Comparison of ENCODE assay signal across 10 mouse cellular contexts in genomic region chr15:97812875-97813274, GRCm38 (mm10). TPM values are rescaled to one million over a fixed set of nuclear protein-coding genes. Genes with fewer than 3 reads are reported as not detected.
A peak's percentile ranks its signal among the peaks of the same experiment; 100 is the strongest.
DNase-seq lines count a peak whose midpoint lies in the region; ATAC-seq lines count a peak whose summit lies in the region.
"Had no signal": no experiment of that assay in that cellular context is flagged by ENCODE, and none has a peak within 500 bp of the region (broad histone marks: within the 10 kb centered on the region; RNA-seq: fewer than 3 reads in every experiment).

No protein-coding gene starts in this region.

- 68% methylated on average over 7 of the region's 7 CpGs for WGBS in heart, embryonic 11.5 days (ENCODE audit: insufficient replicate concordance)
- 78% methylated on average over 7 of the region's 7 CpGs for WGBS in heart, embryonic 10.5 days
- WGBS in lung, embryonic 15.5 days: 59% methylated on average over 7 of the region's 7 CpGs
- WGBS in forebrain, embryonic 16.5 days: 51% methylated on average over 7 of the region's 7 CpGs
- 53% methylated on average over 7 of the region's 7 CpGs for WGBS in neural tube, embryonic 13.5 days

- no peak overlapping the region for H3K4me2 ChIP-seq in heart, embryonic 11.5 days
- H3K4me2 ChIP-seq in lung, embryonic 15.5 days: no peak overlapping the region
- H3K4me2 ChIP-seq in forebrain, embryonic 16.5 days (ENCODE audit: low read length): no peak overlapping the region; the same call in 1 of the 2 replicates
- H3K4me2 ChIP-seq in neural tube, embryonic 13.5 days: no peak overlapping the region

- peaks cover 25% of the 10 kb centered on the region for H3K4me1 ChIP-seq in heart, embryonic 11.5 days (ENCODE audit: control insufficient read depth, insufficient read depth, low read length)
- peaks cover 44% of the 10 kb centered on the region for H3K4me1 ChIP-seq in heart, embryonic 10.5 days
- H3K4me1 ChIP-seq in lung, embryonic 15.5 days: peaks cover 30% of the 10 kb centered on the region
- H3K4me1 ChIP-seq in forebrain, embryonic 16.5 days (replicated peaks; ENCODE audit: control insufficient read depth, insufficient read depth, low read length): peaks cover 24% of the 10 kb centered on the region
- peaks cover 47% of the 10 kb centered on the region for H3K4me1 ChIP-seq in neural tube, embryonic 13.5 days (replicated peaks)

- H3K4me3 ChIP-seq in heart, embryonic 11.5 days (ENCODE audit: low read depth, low read length): no peak overlapping the region
- H3K4me3 ChIP-seq in heart, embryonic 10.5 days: no peak overlapping the region
- H3K4me3 ChIP-seq in lung, embryonic 15.5 days: no peak overlapping the region
- H3K4me3 ChIP-seq in forebrain, embryonic 16.5 days (replicated peaks; ENCODE audit: low read length): no peak overlapping the region
- no peak overlapping the region for H3K4me3 ChIP-seq in neural tube, embryonic 13.5 days

- no peak for DNase-seq in heart, embryonic 10.5 days (ENCODE audit: low spot score)
- DNase-seq in lung, postnatal 4 days: no peak
- DNase-seq in testis, postnatal 10 days (ENCODE audit: low spot score): no peak
- no peak for DNase-seq in gastrocnemius, postnatal 4 days (ENCODE audit: low spot score in 2 of 2)
- DNase-seq: thymus, adult 2 months had no signal

- no peak overlapping the region for H3K27ac ChIP-seq in heart, embryonic 11.5 days (ENCODE audit: low read depth, low read length)
- no peak overlapping the region for H3K27ac ChIP-seq in heart, embryonic 10.5 days
- H3K27ac ChIP-seq in lung, embryonic 15.5 days: peak overlapping the region; percentile 45
- peak overlapping the region; percentile 60 for H3K27ac ChIP-seq in forebrain, embryonic 16.5 days (ENCODE audit: low read length)
- peak overlapping the region; percentile 75 for H3K27ac ChIP-seq in neural tube, embryonic 13.5 days (replicated peaks)

- peaks cover 8% of the 10 kb centered on the region for H3K36me3 ChIP-seq in heart, embryonic 11.5 days (ENCODE audit: control insufficient read depth, insufficient read depth, low read length)
- peaks cover 60% of the 10 kb centered on the region for H3K36me3 ChIP-seq in heart, embryonic 10.5 days
- H3K36me3 ChIP-seq in lung, embryonic 15.5 days: peaks cover 39% of the 10 kb centered on the region
- no peaks in the 10 kb centered on the region for H3K36me3 ChIP-seq in forebrain, embryonic 16.5 days (ENCODE audit: control insufficient read depth, insufficient read depth)
- H3K36me3 ChIP-seq in neural tube, embryonic 13.5 days: peaks cover 28% of the 10 kb centered on the region

- H3K27me3 ChIP-seq in heart, embryonic 11.5 days (ENCODE audit: control insufficient read depth, insufficient read depth, low read length): no peaks in the 10 kb centered on the region
- peaks cover 11% of the 10 kb centered on the region; the same call in 1 of the 2 replicates for H3K27me3 ChIP-seq in heart, embryonic 10.5 days (ENCODE audit: insufficient read depth, poor library complexity, severe bottlenecking)
- no peaks in the 10 kb centered on the region for H3K27me3 ChIP-seq in lung, embryonic 15.5 days
- H3K27me3 ChIP-seq in forebrain, embryonic 16.5 days (replicated peaks; ENCODE audit: control insufficient read depth, insufficient read depth, low read length): no peaks in the 10 kb centered on the region
- H3K27me3 ChIP-seq in neural tube, embryonic 13.5 days: no peaks in the 10 kb centered on the region
- H3K27me3 ChIP-seq: Patski had no signal

- no peaks in the 10 kb centered on the region for H3K9me3 ChIP-seq in heart, embryonic 11.5 days (replicated peaks; ENCODE audit: control insufficient read depth, low read length)
- no peaks in the 10 kb centered on the region for H3K9me3 ChIP-seq in heart, embryonic 10.5 days
- H3K9me3 ChIP-seq in lung, embryonic 15.5 days: no peaks in the 10 kb centered on the region
- no peaks in the 10 kb centered on the region for H3K9me3 ChIP-seq in forebrain, embryonic 16.5 days (ENCODE audit: control insufficient read depth, low read length)
- H3K9me3 ChIP-seq in neural tube, embryonic 13.5 days: no peaks in the 10 kb centered on the region

- ATAC-seq in heart, embryonic 11.5 days (replicated peaks; ENCODE audit: insufficient number of reproducible peaks, low FRiP score, low TSS enrichment): no peak
- no peak for ATAC-seq in lung, embryonic 15.5 days (ENCODE audit: borderline replicate concordance, extremely low read depth, low FRiP score, low TSS enrichment)
- no peak for ATAC-seq in forebrain, embryonic 16.5 days
- no peak for ATAC-seq in neural tube, embryonic 13.5 days (ENCODE audit: low read depth)

- H3K9ac ChIP-seq in heart, embryonic 11.5 days (ENCODE audit: low read depth, low read length): peak overlapping the region; percentile 49; the same call in 1 of the 2 replicates
- H3K9ac ChIP-seq in lung, embryonic 15.5 days: no peak overlapping the region
- H3K9ac ChIP-seq in forebrain, embryonic 16.5 days (replicated peaks; ENCODE audit: low read depth, low read length): no peak overlapping the region
- peak overlapping the region; percentile 19; the same call in 1 of the 2 replicates for H3K9ac ChIP-seq in neural tube, embryonic 13.5 days

RNA-seq across cellular contexts. Expression of gene Hdac7, which starts 31.4 kb away (rescaled TPM):
- polyA plus RNA-seq in heart, embryonic 11.5 days (2014; fragmentation: Nextera tagmentation; extraction: Ambion mirVana): 24.6 and 25.0 TPM in 2 replicates
- polyA plus RNA-seq in heart, embryonic 10.5 days (2016; fragmentation: Nextera tagmentation; extraction: Ambion mirVana): 23.4 and 26.7 TPM in 2 replicates
- polyA plus RNA-seq in lung, embryonic 15.5 days (2015; fragmentation: Nextera tagmentation; extraction: Ambion mirVana): 40.6 and 44.7 TPM in 2 replicates
- polyA plus RNA-seq in forebrain, embryonic 16.5 days (2015; fragmentation: Nextera tagmentation; extraction: Ambion mirVana): 21.7 and 31.1 TPM in 2 replicates
- 24.9 and 26.1 TPM in 2 replicates for polyA plus RNA-seq in neural tube, embryonic 13.5 days (2015; fragmentation: Nextera tagmentation; extraction: Ambion mirVana)
- 10 to 100 TPM; 53.6 to 57.9 TPM for total RNA-seq in gastrocnemius, postnatal 4 days (2021)

RNA-seq across cellular contexts. Expression of gene Slc48a1, which starts 34.6 kb away (rescaled TPM):
- 45.1 and 51.1 TPM in 2 replicates for polyA plus RNA-seq in heart, embryonic 11.5 days (2014; fragmentation: Nextera tagmentation; extraction: Ambion mirVana)
- polyA plus RNA-seq in heart, embryonic 10.5 days (2016; fragmentation: Nextera tagmentation; extraction: Ambion mirVana): 32.1 and 41.1 TPM in 2 replicates
- polyA plus RNA-seq in lung, embryonic 15.5 days (2015; fragmentation: Nextera tagmentation; extraction: Ambion mirVana): 38.7 and 42.2 TPM in 2 replicates
- 72.9 and 78.2 TPM in 2 replicates for polyA plus RNA-seq in forebrain, embryonic 16.5 days (2015; fragmentation: Nextera tagmentation; extraction: Ambion mirVana)
- polyA plus RNA-seq in neural tube, embryonic 13.5 days (2015; fragmentation: Nextera tagmentation; extraction: Ambion mirVana): 54.5 and 66.0 TPM in 2 replicates
- total RNA-seq in gastrocnemius, postnatal 4 days (2021): 10 to 100 TPM; 32.6 to 35.4 TPM

RNA-seq across cellular contexts. Expression of gene Rapgef3, which starts 45.1 kb away (rescaled TPM):
- 8.3 and 8.5 TPM in 2 replicates for polyA plus RNA-seq in heart, embryonic 11.5 days (2014; fragmentation: Nextera tagmentation; extraction: Ambion mirVana)
- polyA plus RNA-seq in heart, embryonic 10.5 days (2016; fragmentation: Nextera tagmentation; extraction: Ambion mirVana): 10.2 and 13.4 TPM in 2 replicates
- polyA plus RNA-seq in lung, embryonic 15.5 days (2015; fragmentation: Nextera tagmentation; extraction: Ambion mirVana): 21.1 and 23.4 TPM in 2 replicates
- polyA plus RNA-seq in forebrain, embryonic 16.5 days (2015; fragmentation: Nextera tagmentation; extraction: Ambion mirVana): 8.9 and 13.3 TPM in 2 replicates
- polyA plus RNA-seq in neural tube, embryonic 13.5 days (2015; fragmentation: Nextera tagmentation; extraction: Ambion mirVana): 10.8 and 12.0 TPM in 2 replicates
- 10 to 100 TPM in 1 of 2 experiments, 1 to 10 TPM in 1; 9.4 to 11.0 TPM for total RNA-seq in gastrocnemius, postnatal 4 days (2021)

Comparison
In these comparisons a context has a peak if more than half of its experiments do, and no peak if none do; other contexts are left out.
1. H3K27ac ChIP-seq: peak in lung, embryonic 15.5 days (single experiment), forebrain, embryonic 16.5 days (single experiment) and neural tube, embryonic 13.5 days (single experiment); none in heart, embryonic 11.5 days (single experiment) and heart, embryonic 10.5 days (single experiment).
2. H3K9ac ChIP-seq: peak in heart, embryonic 11.5 days (single experiment) and neural tube, embryonic 13.5 days (single experiment); none in lung, embryonic 15.5 days (single experiment) and forebrain, embryonic 16.5 days (single experiment).